Mouse (Mus musculus) liver, embryonic 14.5 days (tissue): Measurements from ENCODE around the gene Aplp2. TPM values are rescaled to one million over a fixed set of nuclear protein-coding genes. Genes with fewer than 3 reads are reported as not detected.

Source experiments
- ATAC-seq: fragments of 200-750 bp; cut with Nextera tagmentation; 2 replicates; pipeline ENCODE4 v1.8.0; 2017; ENCODE audit warnings: moderate number of reproducible peaks, mild to moderate bottlenecking, moderate library complexity; ENCODE audit not compliant: insufficient read depth
- DNase-seq, 3 experiments: peaks; one replicate each; pipeline ENCODE4 v3.0.0-alpha.2; 2012 to 2013; ENCODE audit warnings: low read depth in 3 of 3, low spot score in 3 of 3
- H3K27ac ChIP-seq: fragments of 300-500 bp; sonication (generic); 2 replicates; pipeline ENCODE4 v1.5.1; 2014; ENCODE audit warnings: moderate library complexity, mild to moderate bottlenecking, control low read depth, inconsistent platforms
- H3K27me3 ChIP-seq: fragments of 300-500 bp; sonication (generic); 2 replicates; pipeline ENCODE4 v1.6.1; 2014; ENCODE audit warnings: mild to moderate bottlenecking, low read length, moderate library complexity; ENCODE audit not compliant: control insufficient read depth, insufficient read depth
- H3K36me3 ChIP-seq: fragments of 300-500 bp; sonication (generic); replicated peaks from 2 replicates; pipeline ENCODE4 v1.6.1; 2014; ENCODE audit warnings: low read depth; ENCODE audit not compliant: control insufficient read depth, insufficient read depth
- H3K4me1 ChIP-seq, 2 experiments: fragments of 200-500 bp in 1 of 2; fragments of 300-500 bp in 1 of 2; sonication (generic) in 1 of 2; replicated peaks; 2 replicates each; pipeline ENCODE4 v1.6.1; 2012 to 2014; ENCODE audit warnings: antibody characterized with exemption in 1 of 2, inconsistent platforms in 1 of 2, low read length in 1 of 2; ENCODE audit not compliant: control insufficient read depth in 2 of 2, insufficient read depth in 2 of 2
- H3K4me2 ChIP-seq: fragments of 300-500 bp; sonication (generic); 2 replicates; pipeline ENCODE4 v1.6.1; 2014; ENCODE audit warnings: low read depth, mild to moderate bottlenecking, control low read depth, moderate library complexity
- H3K4me3 ChIP-seq, 2 experiments: fragments of 200-500 bp in 1 of 2; fragments of 300-500 bp in 1 of 2; sonication (generic) in 1 of 2; 2 replicates each; pipeline ENCODE4 v1.5.1; 2012 to 2014; ENCODE audit warnings: low read depth in 2 of 2, low read length in 2 of 2, mild to moderate bottlenecking in 2 of 2, control low read depth in 1 of 2, inconsistent platforms in 1 of 2, moderate library complexity in 1 of 2; ENCODE audit not compliant: insufficient read depth in 1 of 2
- H3K9ac ChIP-seq: fragments of 300-500 bp; sonication (generic); replicated peaks from 2 replicates; pipeline ENCODE4 v1.6.1; 2014; ENCODE audit warnings: mild to moderate bottlenecking, control low read depth, moderate library complexity
- H3K9me3 ChIP-seq: fragments of 300-500 bp; sonication (generic); 2 replicates; pipeline ENCODE4 v1.6.1; 2016; ENCODE audit warnings: low read length, mixed read lengths; ENCODE audit not compliant: control insufficient read depth
- CTCF ChIP-seq: IDR thresholded peaks from 2 replicates; pipeline ENCODE4 v1.5.1; 2016; ENCODE audit warnings: antibody characterized with exemption, low read depth, control low read depth
- EP300 ChIP-seq: IDR thresholded peaks from 2 replicates; pipeline ENCODE4 v1.6.1; 2016; ENCODE audit warnings: antibody characterized with exemption, low read depth
- WGBS: fragments of 180-500 bp; shearing (Covaris S2); extraction: QIAGEN DNeasy Blood & Tissue Kit; methylation state at CpG from one replicate; pipeline ENCODE4 v1.1.7; 2014; ENCODE audit not compliant: insufficient replicate concordance; 5-methylcytosine and 5-hydroxymethylcytosine counted together
- polyA plus RNA-seq, 2 experiments: library from polyadenylated mRNA; depleted of rRNA in 1 of 2; stranded (reverse) in 1 of 2; unstranded in 1 of 2; fragments of >200 nt; fragmentation: Nextera tagmentation in 1 of 2; extraction: Ambion mirVana in 1 of 2; gene quantifications; 2 replicates each; pipeline versions ENCODE4 v1.2.1 to v1.2.3; 2012 to 2014

Gene Aplp2
- polyA plus RNA-seq, 2 experiments = 120 to 163 TPM

DNA sequence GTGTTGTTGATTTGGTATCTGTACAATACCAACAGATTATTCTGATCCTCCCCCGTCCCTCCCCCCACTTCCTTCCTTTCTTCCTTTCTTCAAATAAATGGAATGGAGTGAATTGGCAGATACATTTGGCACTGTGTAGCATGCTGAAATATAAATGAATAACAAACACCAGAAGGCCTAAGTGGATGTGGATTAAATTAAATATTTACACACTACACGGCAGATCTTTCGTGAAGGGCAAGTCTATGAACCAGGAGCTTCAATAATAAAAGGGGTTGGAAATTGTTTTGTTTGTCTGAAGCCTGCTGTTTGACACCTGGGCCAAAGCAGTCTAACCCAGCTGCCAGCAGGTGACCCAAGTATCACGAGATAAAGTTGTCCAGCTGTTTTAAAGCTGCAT, 23.4 kb upstream of the Aplp2 start:
- TF ChIP-seq EP300 (no peak), CTCF (no peak)

DNA sequence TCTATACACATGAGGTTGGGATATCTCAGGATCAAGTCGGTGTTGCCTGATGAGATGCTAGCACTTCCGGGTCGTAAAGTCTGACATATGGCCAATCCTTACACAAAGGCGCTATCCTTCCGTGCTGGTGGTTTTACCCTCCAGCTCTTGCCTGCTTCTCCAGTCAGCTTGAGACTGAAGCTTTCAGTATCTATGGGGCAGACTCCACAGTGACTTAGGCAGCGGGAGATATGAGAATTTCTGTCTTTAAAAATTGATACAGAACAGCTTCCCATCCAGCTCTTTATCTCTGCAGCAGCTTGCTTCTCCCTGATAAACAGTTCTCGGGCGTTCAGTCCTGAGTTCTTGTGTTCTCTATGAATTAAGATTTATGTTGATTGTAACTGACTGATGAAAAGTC, 14.9 kb upstream of the Aplp2 start:
- Histone ChIP-seq H3K4me2 (peak overlapping the region; percentile 45), H3K9ac (no peak overlapping the region; the same call in 1 of the 2 replicates), H3K9me3 (no peaks in the 10 kb centered on the region), H3K27ac (peak overlapping the region; percentile 23; the same call in 1 of the 2 replicates), H3K27me3 (no peaks in the 10 kb centered on the region; the same call in 1 of the 2 replicates), H3K4me1 (peaks cover 14 to 21% of the 10 kb centered on the region in 2 experiments), H3K4me3 (no peak overlapping the region), H3K36me3 (no peaks in the 10 kb centered on the region)
- DNase-seq = peak; percentile 57 to 69 (median 63)
- 24% methylated on average over 8 of the region's 8 CpGs for WGBS
- TF ChIP-seq EP300 (peak; percentile 91), CTCF (no peak)
- ATAC-seq = peak; percentile 89

More for the DNA sequence above, 23.4 kb upstream of the Aplp2 start:
- Histone ChIP-seq H3K9me3 (no peaks in the 10 kb centered on the region), H3K36me3 (no peaks in the 10 kb centered on the region), H3K4me3 (no peak overlapping the region), H3K4me1 (peaks cover 0 to 2% of the 10 kb centered on the region in 2 experiments; a peak in 1 of 4 replicates), H3K9ac (no peak overlapping the region), H3K27ac (no peak overlapping the region), H3K4me2 (no peak overlapping the region), H3K27me3 (no peaks in the 10 kb centered on the region)
- no peak for DNase-seq
- ATAC-seq = no peak
- 55% methylated on average over 4 of the region's 4 CpGs for whole genome bisulfite sequencing

DNA sequence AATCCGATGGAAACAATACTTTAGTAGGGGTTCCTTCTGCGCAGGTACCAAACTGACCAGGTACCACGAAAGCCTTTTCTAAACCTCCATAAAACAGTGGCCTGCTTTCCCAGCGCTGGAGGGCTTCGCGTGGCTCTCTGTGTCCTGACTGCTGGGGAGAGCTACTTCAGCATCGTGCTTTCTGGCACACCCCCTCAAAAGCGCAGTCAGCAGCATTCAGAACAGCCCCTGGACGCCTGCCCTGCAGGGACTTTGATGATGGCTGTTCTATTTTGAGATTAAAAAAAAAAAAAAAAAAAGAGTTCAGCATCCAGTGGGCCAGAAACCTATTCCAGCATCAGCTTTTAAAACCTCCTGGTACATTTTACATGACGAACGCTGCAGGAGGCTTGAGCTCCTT, 14.2 kb upstream of the Aplp2 start:
- H3K27me3 ChIP-seq = peaks cover 5% of the 10 kb centered on the region
- WGBS = 74% methylated on average over 11 of the region's 11 CpGs
- H3K4me3 ChIP-seq = no peak overlapping the region
- no peak for ATAC-seq
- no peak for TF ChIP-seq CTCF
- TF ChIP-seq EP300 = no peak
- H3K27ac ChIP-seq = no peak overlapping the region
- H3K4me2 ChIP-seq = no peak overlapping the region; the same call in 1 of the 2 replicates
- H3K36me3 ChIP-seq = no peaks in the 10 kb centered on the region
- DNase-seq = no peak
- H3K9ac ChIP-seq = no peak overlapping the region
- no peaks in the 10 kb centered on the region for H3K9me3 ChIP-seq
- peaks cover 14 to 23% of the 10 kb centered on the region in 2 experiments for H3K4me1 ChIP-seq

GRCm38 (mm10) chr9:31223475-31223874, 11.9 kb upstream of the Aplp2 start:
- DNase-seq = no peak

GRCm38 (mm10) chr9:31221170-31221569, 9.6 kb upstream of the Aplp2 start:
- no peak overlapping the region for H3K4me3 ChIP-seq
- H3K27me3 ChIP-seq = peaks cover 5% of the 10 kb centered on the region
- TF ChIP-seq CTCF (no peak), EP300 (no peak)
- no peak overlapping the region for H3K4me2 ChIP-seq
- H3K27ac ChIP-seq = no peak overlapping the region
- no peak overlapping the region for H3K9ac ChIP-seq
- H3K9me3 ChIP-seq = no peaks in the 10 kb centered on the region
- H3K4me1 ChIP-seq = peaks cover 12 to 21% of the 10 kb centered on the region in 2 experiments
- ATAC-seq (no peak), DNase-seq (no peak)
- WGBS = 30% methylated on average over 10 of the region's 10 CpGs
- no peaks in the 10 kb centered on the region for H3K36me3 ChIP-seq

More at GRCm38 (mm10) chr9:31223475-31223874, 11.9 kb upstream of the Aplp2 start:
- Histone ChIP-seq H3K9ac (no peak overlapping the region), H3K9me3 (no peaks in the 10 kb centered on the region), H3K4me2 (no peak overlapping the region), H3K4me1 (peaks cover 14 to 23% of the 10 kb centered on the region in 2 experiments), H3K27me3 (peaks cover 5% of the 10 kb centered on the region), H3K36me3 (no peaks in the 10 kb centered on the region), H3K27ac (no peak overlapping the region), H3K4me3 (no peak overlapping the region)
- TF ChIP-seq CTCF (no peak), EP300 (no peak)
- 58% methylated on average over 4 of the region's 4 CpGs for WGBS
- ATAC-seq = no peak
